Mouse (Mus musculus) kidney, adult 2 months (tissue): ENCODE results near the gene Dhx58. TPM values are rescaled to one million over a fixed set of nuclear protein-coding genes. Genes with fewer than 3 reads are reported as not detected.

Source experiments
- DNase-seq: peaks from one replicate; pipeline ENCODE4 v3.0.0; 2021
- H3K27ac ChIP-seq: fragments of 200-500 bp; 2 replicates; pipeline ENCODE4 v1.5.1; 2012; ENCODE audit warnings: low read depth, low read length, control low read depth, inconsistent platforms; ENCODE audit not compliant: insufficient read depth
- H3K27me3 ChIP-seq: fragments of 200-500 bp; replicated peaks from 2 replicates; pipeline ENCODE4 v1.6.1; 2012; ENCODE audit warnings: mild to moderate bottlenecking, moderate library complexity, low read length, inconsistent platforms; ENCODE audit not compliant: control insufficient read depth, insufficient read depth
- H3K36me3 ChIP-seq: fragments of 200-500 bp; 2 replicates; pipeline ENCODE4 v1.6.1; 2012; ENCODE audit warnings: mild to moderate bottlenecking, moderate library complexity, low read length, inconsistent platforms; ENCODE audit not compliant: control insufficient read depth, insufficient read depth
- H3K4me1 ChIP-seq: fragments of 200-500 bp; 2 replicates; pipeline ENCODE4 v1.6.1; 2011; ENCODE audit warnings: low read length; ENCODE audit not compliant: control insufficient read depth, insufficient read depth
- H3K4me3 ChIP-seq: fragments of 200-500 bp; 2 replicates; pipeline ENCODE4 v1.5.1; 2011; ENCODE audit warnings: mild to moderate bottlenecking, low read depth, low read length, control low read depth; ENCODE audit not compliant: insufficient read depth
- CTCF ChIP-seq: fragments of 200-500 bp; conservative IDR thresholded peaks from 2 replicates; pipeline ENCODE4 v1.5.1; 2011; ENCODE audit warnings: low read depth, mild to moderate bottlenecking, control low read depth, low read length, moderate library complexity, mixed read lengths; ENCODE audit not compliant: insufficient read depth, insufficient read length
- POLR2A ChIP-seq: fragments of 200-500 bp; IDR thresholded peaks from one replicate; pipeline ENCODE4 v1.6.1; 2011; ENCODE audit warnings: low read depth, low read length, control low read depth
- WGBS: fragments of 180-500 bp; shearing (Covaris S2); methylation state at CpG from one replicate; pipeline ENCODE4 v1.1.7; 2018; 5-methylcytosine and 5-hydroxymethylcytosine counted together
- polyA plus RNA-seq: library from polyadenylated mRNA; depleted of rRNA; stranded (reverse); fragments of >200 nt; gene quantifications from 2 replicates; pipeline ENCODE4 v1.2.3, GENCODE M21; 2012

The Dhx58 gene
- polyA plus RNA-seq, 1 experiment: 6.2 TPM

DNA sequence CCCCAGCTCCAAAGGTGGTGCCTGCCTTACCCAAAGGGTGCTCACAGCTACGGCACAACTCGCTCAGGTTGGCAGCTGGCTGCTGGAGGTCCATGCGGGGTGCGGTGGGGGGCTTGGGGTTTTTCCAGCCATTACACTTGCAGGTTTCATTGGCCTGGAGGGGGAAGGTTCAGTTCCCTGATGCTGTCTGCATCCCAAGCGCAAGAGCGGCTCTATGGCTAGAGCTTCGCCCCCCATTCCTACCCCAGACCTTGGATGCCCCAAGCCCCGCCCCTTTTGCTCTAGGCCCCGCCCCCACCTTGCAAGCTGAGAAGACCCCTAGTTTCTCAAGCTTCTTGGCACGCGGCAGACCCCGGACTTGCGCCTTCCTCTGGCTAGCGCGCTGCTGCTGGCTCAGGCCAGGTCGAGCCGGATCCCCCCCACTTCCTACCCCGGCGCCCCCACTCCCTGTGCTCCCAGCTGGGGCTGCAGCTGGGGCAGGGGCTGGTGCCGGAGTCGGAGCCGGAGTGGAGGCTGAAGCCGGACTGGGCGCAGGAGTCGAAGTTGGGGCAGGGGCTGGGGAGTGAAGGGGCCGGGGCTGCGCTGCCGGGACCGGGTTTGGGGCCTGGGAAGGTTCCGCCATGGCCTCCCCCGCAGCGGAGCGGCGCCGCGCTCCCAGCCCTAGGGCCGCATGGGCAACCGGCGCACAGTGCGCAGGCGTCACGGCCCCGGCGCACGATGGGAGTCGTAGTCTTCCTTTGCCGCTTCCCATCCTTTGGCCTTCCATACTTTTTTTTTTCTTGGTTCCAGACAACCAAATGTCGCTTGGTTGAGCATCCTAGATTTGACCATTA lies 7.9 kb upstream of the Dhx58 start, which contains the start of gene Kat2a:
Gene Kat2a (minus strand): TSS at position 683 of the 833 bp plus-strand sequence.
- H3K27ac ChIP-seq: peak within 1 kb of the TSS; percentile 67; the same call in 1 of the 2 replicates

DNA sequence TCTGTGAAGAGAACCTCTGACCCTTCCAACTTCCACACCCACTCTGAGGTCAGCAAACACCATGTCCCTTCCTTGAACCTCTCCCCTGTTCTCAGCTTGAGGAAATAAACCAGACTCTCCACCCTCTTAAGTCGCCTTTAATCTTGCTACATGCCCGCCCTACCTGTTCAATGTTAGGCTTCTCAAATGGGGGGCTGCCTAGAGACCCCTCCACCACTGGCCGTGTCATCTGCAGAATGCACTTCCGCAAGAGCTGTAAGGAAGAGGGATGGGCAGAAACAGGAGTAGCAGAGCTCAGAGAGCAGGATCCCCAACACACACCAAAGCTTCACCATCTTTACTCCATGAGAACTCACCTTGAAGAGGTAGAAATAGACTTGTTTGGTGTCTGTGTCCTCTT lies 6.9 kb upstream of the Dhx58 start:
- Histone ChIP-seq H3K27me3 (no peaks in the 10 kb centered on the region), H3K36me3 (no peaks in the 10 kb centered on the region), H3K4me1 (peaks cover 4% of the 10 kb centered on the region; the same call in 1 of the 2 replicates), H3K27ac (no peak overlapping the region), H3K4me3 (no peak overlapping the region)
- 92% methylated on average over 4 of the region's 4 CpGs for WGBS
- DNase-seq: no peak
- no peak for TF ChIP-seq POLR2A

More for the DNA sequence above, 7.9 kb upstream of the Dhx58 start, which contains the start of gene Kat2a:
- H3K36me3 ChIP-seq: peaks cover under 1% of the 10 kb centered on the region; the same call in 1 of the 2 replicates
- H3K4me3 ChIP-seq: peak within 1 kb of the TSS; percentile 85
- peak; percentile 91 for DNase-seq
- peaks cover 4% of the 10 kb centered on the region; the same call in 1 of the 2 replicates for H3K4me1 ChIP-seq
- no peaks in the 10 kb centered on the region for H3K27me3 ChIP-seq
- TF ChIP-seq CTCF: no peak
- TF ChIP-seq POLR2A: no peak
- 2% methylated on average over 48 of the region's 48 CpGs for WGBS

DNA sequence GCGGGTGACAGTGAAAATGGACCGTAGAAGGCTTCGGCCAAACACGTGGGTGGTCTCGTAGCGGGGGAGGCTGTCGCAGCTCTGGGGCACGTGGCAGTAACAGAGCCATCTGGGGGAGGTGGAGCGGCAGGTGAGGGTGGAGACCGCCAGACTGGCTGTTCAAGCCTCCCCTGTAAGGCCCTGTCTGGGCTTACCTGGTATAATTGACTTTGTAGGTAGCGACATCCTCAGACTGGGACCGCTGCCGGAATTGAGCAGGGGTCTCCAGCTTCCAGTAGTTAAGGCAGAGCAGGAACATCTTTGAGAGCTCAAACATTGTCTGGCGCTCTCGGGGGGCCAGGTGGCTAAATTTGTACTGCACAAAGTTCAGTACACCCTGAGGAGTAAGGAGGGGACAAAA lies 6.5 kb upstream of the Dhx58 start:
- no peaks in the 10 kb centered on the region for H3K36me3 ChIP-seq
- H3K4me3 ChIP-seq: no peak overlapping the region
- WGBS: 84% methylated on average over 15 of the region's 15 CpGs
- DNase-seq: no peak
- H3K27ac ChIP-seq: no peak overlapping the region
- TF ChIP-seq CTCF: no peak
- TF ChIP-seq POLR2A: no peak
- no peaks in the 10 kb centered on the region for H3K27me3 ChIP-seq
- peaks cover 4% of the 10 kb centered on the region; the same call in 1 of the 2 replicates for H3K4me1 ChIP-seq

DNA sequence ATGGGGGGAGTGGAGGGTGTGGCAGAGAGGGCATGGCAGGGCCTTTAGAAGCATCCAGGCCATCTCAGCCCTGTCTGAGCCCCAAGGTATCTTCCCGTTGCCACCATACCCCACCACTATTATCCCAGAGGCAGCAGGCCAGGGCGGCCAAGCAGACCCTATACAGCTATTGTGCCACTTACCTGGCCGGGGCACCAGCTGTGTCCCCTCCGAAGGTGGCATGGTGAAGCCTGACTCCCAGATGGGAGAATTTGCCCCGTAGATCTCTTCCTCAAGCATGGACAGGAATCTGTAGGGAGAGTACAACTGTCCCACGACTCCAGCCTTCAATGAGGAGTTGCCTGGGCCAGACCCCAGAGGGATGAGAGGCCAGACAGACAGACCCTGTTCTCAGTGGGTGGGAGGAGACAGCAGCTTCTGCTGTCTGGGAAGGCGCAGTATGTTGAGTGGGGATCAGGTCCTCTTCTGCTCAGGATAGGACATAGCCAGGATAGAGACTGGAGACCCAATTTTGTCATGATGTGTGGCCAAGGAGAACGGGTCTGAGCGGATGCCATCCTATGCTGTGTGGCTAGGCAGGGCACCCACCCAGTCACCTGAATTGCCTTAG lies 5.2 kb upstream of the Dhx58 start:
- no peaks in the 10 kb centered on the region for H3K36me3 ChIP-seq
- TF ChIP-seq CTCF: no peak
- DNase-seq: no peak
- H3K27ac ChIP-seq: no peak overlapping the region
- no peaks in the 10 kb centered on the region for H3K27me3 ChIP-seq
- H3K4me3 ChIP-seq: no peak overlapping the region
- 93% methylated on average over 9 of the region's 9 CpGs for WGBS
- peaks cover 4% of the 10 kb centered on the region; the same call in 1 of the 2 replicates for H3K4me1 ChIP-seq

DNA sequence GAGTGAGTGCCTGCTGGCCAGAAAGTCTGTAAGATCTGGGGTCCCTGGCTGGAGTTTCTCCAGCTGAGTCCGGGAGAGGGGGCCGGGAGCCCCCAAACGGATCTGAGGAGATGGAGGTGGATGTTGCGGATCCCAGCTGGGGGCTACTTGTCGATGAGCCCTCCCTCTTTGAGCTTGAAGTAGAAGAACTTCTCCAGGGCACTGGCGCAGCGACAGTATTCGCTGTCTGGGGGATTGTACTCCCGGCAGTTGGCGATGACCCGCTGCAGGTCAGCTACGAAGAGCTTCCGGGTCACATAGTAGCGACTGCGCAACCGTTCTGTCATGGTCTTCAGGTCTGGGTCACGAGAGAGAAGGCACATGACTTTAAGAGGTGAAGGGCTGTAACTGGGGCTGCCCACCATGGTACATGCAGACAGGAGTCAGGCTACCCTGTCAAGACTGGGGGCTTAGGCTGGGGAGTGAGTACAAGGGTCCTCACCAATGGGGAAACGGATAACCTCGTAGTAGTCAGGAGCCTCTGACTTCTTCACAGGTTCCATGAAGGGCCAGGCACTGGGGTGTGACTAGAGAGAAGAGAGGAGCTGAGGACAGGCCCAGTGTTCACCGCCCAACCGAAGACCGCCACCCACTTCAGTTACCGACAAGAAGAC lies 1.1 kb upstream of the Dhx58 start:
- 91% methylated on average over 23 of the region's 23 CpGs for WGBS
- no peak for TF ChIP-seq POLR2A
- TF ChIP-seq CTCF: no peak
- no peak overlapping the region for H3K27ac ChIP-seq
- H3K36me3 ChIP-seq: no peaks in the 10 kb centered on the region
- H3K4me3 ChIP-seq: no peak overlapping the region
- peaks cover 7% of the 10 kb centered on the region for H3K4me1 ChIP-seq
- no peaks in the 10 kb centered on the region for H3K27me3 ChIP-seq
- DNase-seq: no peak

DNA sequence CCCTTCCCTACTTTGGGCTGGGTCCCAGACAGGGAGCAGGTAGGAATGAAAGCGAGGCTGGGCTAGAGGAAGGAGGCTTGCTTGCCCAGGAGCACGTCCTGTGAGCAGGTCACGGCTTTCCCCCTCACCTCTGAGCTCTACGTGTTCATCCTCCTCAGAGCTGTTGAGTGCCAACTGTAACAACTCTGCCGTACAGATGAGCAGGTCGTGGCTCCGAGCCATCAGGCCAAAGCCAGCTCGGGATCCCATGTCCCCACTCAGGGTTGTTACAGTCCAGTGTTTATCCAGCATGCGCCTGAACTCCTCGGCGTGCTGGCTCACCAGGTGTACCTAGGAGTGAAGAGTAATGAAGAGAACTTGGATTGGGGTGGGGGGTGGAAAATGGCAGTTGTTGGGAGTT lies 705 bp downstream of the Dhx58 start:
- Histone ChIP-seq H3K4me3 (peak overlapping the region; percentile 48; the same call in 1 of the 2 replicates), H3K27ac (no peak overlapping the region), H3K27me3 (no peaks in the 10 kb centered on the region), H3K4me1 (peaks cover 7% of the 10 kb centered on the region), H3K36me3 (no peaks in the 10 kb centered on the region)
- peak; percentile 80 for DNase-seq
- WGBS: 46% methylated on average over 11 of the region's 11 CpGs
- TF ChIP-seq CTCF (no peak), POLR2A (no peak)

DNA sequence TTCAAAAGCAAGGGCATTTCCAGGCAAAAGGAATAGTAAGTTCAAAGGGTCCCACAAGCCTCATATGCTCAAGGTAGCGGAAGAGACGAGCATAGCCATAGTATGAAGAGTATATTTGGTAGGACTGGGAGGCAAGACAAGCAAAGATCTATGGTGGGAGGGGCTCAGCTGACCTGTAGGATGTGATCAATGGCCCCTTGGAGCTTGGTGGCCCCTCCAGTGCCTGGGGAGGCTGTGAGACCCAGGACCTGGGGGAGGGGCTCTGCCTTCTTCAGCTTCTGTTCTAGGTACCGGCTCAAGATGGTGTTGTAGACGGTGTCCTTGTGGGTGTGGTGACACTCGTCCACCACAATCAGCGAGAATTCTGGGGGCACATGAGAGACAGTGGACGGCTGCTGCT lies 1.2 kb downstream of the Dhx58 start:
- H3K36me3 ChIP-seq: no peaks in the 10 kb centered on the region
- peaks cover 7% of the 10 kb centered on the region for H3K4me1 ChIP-seq
- peak overlapping the region; percentile 31; the same call in 1 of the 2 replicates for H3K4me3 ChIP-seq
- no peak overlapping the region for H3K27ac ChIP-seq
- TF ChIP-seq CTCF (no peak), POLR2A (no peak)
- H3K27me3 ChIP-seq: no peaks in the 10 kb centered on the region
- WGBS: 46% methylated on average over 7 of the region's 7 CpGs
- no peak for DNase-seq
